Mouse (Mus musculus) right cerebral cortex, postnatal 25 days (tissue): ENCODE results near the gene Atr.
"Not testable (repeated sequence)": the region's sequence is repeated elsewhere in the genome, so short reads cannot be mapped to it uniquely, and the experiment has no call there.

Experiments used
- DNase-seq: peaks from one replicate; pipeline ENCODE4 v3.0.0; 2022

Atr gene

DNA sequence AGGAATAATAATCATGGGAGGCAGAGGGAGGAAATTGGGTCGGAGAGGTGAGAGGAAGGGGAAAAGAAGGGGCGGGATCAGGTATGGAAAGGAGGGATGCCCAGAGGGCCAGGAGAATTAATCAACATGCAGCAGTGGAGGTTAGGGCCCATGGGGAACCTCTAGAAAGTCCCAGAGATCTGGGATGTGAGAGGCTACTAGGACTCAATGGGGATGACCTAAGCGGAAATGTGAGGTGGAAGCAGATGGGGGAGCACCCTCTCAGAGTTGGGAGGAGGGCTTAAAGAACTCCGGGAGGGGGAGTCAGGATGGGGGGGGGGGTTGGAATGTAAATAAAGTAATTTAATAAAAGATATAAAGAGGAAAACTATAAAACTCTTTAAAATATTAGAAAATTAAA is 96.3 kb downstream of the Atr start:
- no peak for DNase-seq

DNA sequence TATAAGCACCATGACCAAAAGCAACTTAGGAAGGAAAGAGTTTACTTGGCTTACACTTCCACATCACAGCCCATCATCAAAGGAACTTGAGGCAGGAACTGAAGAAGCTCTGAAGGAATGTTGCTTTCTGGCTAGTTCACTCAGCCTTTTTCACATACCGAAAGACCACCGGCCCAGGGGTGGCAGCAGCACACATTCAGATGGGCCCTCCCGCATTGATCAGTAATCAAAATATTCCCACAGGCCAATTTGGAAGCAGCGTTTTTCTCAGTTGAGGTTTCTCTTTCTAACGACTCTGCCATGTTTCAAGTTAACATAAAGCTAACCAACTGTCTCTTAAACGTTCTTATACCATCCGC is 96.8 kb downstream of the Atr start:
- DNase-seq, result no peak

DNA sequence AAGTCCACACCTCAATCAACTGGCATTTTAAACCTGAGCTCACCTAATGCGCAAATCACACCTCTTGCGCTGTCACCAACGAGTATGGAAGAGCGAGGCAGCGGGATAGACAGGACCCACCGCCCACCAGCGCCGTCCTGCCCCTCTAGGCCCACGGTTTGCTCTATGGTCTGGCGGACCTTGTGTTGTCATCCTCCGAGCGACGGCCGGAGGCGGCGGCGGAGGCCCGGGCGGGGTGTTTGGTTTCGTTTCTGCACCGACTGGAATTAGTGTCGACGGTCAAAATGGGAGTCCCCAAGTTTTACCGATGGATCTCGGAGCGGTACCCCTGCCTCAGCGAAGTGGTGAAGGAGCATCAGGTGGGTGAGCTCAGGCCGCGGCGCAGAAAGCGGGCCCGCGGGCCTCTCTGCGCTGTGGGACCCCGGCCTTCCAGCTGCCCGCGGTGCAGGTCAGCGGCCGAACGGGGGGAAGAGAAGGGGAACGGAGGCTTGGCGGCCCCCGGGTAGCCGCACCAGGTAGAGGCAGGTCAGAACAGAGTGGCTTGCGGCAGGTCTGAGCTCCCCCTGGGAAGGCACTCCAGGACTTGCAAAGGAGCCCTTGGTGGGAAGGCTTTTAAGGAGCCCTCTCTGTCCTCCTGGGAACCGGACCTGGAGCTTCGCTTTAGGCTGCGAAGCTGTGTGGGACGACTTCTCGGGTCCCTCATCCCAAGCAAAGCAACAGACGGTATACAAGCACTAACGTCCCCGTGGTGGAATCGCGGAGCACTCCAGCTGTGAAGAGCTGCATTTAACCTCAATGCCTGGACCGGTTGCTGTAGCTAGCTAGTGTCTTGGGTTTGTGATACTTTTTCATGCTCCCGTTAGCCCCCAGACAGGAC is 97.4 kb downstream of the Atr start, which contains the start of gene Xrn1:
Gene Xrn1, plus strand, starts transcription at position 176 of the 877 bp plus-strand sequence.
- peak; percentile 88 for DNase-seq

DNA sequence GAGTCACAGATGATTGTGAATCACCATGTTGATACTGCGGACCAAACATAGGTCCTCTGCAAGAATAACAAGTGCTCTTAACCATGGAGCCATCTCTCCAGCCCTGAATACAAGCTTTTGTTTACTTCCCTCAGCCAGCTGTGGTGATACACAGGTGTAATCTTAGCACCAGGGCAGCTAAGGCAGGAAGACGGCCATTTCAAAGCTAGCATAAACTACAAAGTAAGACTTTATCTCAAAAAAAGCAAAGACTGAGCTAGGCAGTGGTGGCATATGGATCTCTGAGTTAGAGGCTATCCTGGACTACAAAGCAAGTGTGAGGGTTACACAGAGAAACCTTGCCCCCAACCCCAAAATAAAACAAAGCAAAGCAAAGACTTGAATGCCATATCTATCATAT is 100.2 kb downstream of the Atr start:
- DNase-seq, result no peak

DNA sequence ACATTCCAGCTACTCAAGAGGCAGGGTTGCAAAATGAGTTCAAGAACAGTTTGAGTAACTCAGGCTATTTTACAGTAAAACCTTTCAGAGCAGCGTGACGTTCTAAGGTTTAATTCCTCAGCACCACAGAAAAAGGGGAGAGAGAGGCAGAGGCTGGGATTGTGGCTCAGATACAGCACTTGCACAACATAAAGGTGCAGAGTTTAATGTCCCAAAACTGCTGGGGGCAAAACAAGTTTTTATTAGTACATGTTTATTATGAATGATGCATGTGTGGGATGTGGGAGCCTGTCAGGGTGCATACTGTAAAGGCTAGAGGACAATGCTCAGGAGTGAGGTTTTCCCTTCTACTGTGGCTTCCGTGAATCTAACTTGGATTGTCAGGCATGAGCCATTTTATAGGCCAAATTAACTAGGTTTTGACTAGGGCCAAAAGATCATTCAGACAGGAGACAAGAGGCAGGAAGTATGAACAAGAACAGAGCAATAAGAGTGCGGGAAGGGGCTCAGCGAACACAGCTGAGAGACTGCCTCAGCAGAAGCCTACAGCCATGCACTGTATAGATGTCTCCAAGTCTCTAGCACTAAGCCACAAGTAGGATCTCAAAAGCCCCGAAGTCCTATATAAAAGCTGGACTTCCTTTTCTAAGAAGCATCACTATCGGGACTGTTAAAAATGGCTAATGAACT is 100.8 kb downstream of the Atr start:
- DNase-seq, result no peak

DNA sequence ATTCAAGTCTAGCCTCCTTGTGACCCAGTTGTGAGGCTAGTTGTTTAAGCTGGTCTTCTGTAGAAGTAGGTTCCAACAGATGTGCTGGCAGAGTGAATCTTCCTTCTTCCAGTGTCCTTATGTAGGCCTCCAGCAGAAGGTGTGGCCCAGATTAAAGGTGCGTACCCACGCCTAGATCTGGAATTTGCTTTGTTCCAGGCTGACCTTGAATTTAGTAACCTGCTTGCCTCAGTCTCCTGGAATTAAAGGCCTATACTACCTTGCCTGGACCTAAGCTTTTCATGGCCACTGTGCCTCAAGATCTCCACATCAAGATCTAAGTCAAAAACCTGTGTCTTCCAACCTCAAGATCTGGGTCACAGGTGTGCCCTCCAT is 101.3 kb downstream of the Atr start:
- DNase-seq, result not testable (repeated sequence)

DNA sequence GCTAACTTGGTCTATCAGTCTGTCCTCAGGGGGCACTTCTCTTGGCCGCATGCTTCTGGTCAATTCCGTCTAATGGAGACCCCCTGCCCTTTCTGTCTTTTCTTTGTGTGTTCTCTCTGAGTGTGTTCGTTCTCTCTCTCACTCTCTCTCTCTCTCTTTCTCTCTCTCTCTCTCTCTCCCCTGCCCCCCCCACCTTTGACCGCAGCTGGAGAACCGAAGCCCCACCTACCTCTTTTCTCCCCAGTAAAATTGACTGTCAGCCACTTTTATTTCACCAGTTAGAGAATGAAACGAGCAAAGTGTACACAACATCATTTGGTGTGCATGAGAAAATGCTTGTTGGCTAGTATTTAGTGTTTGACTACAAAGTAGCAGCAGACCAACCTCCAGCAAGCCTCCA is 101.8 kb downstream of the Atr start:
- no peak for DNase-seq

DNA sequence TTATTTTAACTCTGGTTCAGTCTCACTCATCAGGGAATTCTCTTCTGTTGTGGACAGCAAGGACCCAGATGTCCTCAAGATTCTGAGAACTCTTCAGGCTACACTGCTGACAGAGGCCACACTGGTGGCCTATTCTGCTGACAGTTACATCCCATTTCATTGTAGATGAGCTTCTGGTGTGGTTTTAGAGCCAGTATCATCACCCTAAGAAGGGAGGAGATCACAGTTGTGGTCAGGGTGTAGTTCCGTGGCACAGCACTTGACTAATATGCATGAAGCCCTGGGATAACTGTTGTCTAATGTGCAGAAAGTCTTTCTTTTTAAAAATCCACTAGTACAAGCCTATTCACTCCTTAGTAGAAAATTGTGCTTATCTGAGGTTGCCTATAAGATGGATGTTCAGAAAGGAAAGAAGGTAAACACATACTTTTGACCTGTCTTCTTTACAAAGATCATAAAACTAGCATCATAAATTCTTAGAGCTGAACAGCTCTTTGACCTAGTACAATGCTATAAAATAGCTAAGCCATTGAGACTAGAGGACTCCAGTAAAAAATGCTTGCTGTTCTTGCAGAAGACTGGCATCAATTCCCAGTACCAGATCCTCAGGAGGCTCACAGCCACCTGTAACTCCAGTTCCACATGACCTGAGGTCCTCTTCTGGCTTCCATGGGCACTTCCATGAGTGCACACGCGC is 102.5 kb downstream of the Atr start:
- DNase-seq, result no peak

DNA sequence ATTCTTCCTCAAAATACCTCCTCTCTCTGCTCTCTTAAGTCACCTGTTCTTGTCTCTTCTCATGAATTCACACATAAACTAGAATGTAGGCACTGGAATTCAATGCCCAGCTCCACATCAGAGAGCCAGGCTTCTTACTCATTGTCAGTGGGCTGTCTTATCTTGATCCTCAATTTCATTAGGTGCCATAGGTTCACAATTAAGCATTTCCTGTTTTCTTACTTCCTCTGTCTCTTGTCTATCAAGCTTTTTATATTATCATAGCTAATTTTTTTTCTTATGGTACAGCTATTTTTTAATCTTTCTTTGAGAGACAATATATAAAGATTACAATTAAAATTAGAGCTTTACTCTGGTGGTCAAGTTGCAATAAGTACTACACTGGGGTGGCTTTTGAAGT is 103.7 kb downstream of the Atr start:
- DNase-seq, result no peak

DNA sequence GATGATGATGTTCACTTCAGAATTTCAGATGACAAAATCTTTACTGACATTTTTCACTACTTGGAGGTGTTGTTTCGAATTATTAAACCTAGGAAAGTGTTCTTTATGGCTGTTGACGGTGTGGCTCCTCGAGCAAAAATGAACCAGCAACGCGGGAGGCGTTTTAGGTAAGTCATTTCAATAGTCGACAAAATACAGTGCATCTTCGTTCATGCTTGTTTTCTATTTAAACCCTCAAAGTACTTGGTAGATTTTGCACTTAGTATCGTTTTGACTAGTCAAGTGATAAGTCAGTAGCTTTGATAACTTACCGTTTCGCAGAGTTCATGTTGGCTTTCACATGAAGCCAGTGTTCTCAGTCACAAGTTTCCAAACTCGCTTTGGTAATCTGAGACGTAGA is 106.6 kb downstream of the Atr start:
- no peak for DNase-seq

DNA sequence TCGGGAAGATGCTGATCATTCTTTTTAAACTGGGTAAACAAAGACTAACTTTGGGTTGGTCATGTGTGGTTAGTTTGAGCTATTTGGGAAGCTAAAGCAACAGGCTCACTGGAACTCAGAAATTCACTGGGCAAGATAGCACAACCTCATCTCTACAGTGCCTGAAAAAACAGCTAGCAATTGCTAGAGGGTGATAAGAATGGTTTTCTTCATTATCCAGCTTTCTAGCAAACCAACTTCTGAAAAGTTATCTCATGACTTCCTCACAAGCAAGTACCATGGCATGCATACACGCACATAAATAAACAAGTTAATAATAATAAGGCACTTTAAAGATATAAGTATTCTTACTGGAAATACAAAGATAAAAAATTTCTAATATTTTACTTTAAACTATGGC is 120.9 kb downstream of the Atr start:
- DNase-seq, result no peak

DNA sequence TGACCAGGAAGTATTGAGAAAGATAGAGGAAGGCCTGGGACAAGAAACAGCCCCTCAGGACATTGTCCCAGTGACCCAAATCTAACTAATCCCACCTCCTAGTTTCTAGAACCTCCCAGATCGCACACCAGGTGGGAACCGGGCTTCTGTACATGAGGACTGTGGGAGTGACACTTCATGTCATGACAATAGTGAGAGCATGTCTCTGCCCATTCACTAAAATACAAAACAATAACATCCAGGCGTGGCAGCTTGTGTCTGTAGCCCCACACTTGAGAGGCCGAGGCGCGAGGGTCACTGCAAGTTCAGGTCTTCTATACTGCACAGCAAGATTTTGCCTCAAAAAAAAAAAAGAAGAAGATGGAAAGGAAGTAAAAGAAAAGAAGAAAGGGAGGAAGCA is 122.5 kb downstream of the Atr start:
- DNase-seq, result no peak

DNA sequence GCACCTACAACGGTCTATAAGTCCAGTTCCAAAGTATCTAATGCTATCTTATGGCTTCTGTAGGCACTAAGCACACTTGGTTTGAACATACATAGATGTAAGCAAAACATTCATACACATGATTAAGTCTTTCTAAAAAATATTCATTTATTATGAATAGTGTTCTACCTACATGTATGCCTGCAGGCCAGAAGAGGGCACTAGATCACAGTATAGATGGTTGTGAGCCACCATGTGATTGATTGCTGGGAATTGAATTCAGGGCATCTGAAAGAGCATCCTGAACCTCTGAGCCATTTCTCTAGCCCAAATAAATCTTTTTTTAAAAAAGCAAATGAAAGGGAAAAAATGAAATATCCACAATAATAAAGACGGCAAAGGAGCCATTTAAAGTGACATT is 134.9 kb downstream of the Atr start:
- no peak for DNase-seq
